Mouse (Mus musculus): ENCODE measurements at regions not wholly inside any gene's neighbourhood (a gene's known extent, or its start where the extent isn't known, plus 50 kb on each side); places are given as distances from the start of the nearest gene placed in this dataset.

- TF ChIP-seq POLR2A (IDR thresholded peaks at IDR 0.05; ENCODE audit: extremely low read depth, insufficient read depth, low read length) (no peak), CTCF (IDR thresholded peaks at IDR 0.05; ENCODE audit: low read depth, low read length) (no peak)
Observed at GRCm38 (mm10) chr3:149505692-149506091, 515.3 kb upstream of the Adgrl2 start.
